Mouse (Mus musculus) midbrain, embryonic 13.5 days (tissue): ENCODE measurements around the gene Rhbdd3. TPM values are rescaled to one million over a fixed set of nuclear protein-coding genes. Genes with fewer than 3 reads are reported as not detected.
"Not testable (repeated sequence)": the region's sequence is repeated elsewhere in the genome, so short reads cannot be mapped to it uniquely, and the experiment has no call there.

Experiments
- ATAC-seq: fragments of 200-750 bp; cut with Nextera tagmentation; 2 replicates; pipeline ENCODE4 v1.8.0; 2017; ENCODE audit warnings: mild to moderate bottlenecking, moderate TSS enrichment, moderate library complexity
- H3K27ac ChIP-seq: fragments of 300-500 bp; sonication (generic); 2 replicates; pipeline ENCODE4 v1.5.1; 2015; ENCODE audit warnings: inconsistent platforms, mild to moderate bottlenecking, moderate library complexity
- H3K27me3 ChIP-seq: fragments of 300-500 bp; sonication (generic); 2 replicates; pipeline ENCODE4 v1.6.1; 2015; ENCODE audit warnings: mild to moderate bottlenecking, inconsistent platforms
- H3K36me3 ChIP-seq: fragments of 300-500 bp; sonication (generic); 2 replicates; pipeline ENCODE4 v1.6.1; 2015; ENCODE audit warnings: mild to moderate bottlenecking, inconsistent platforms
- H3K4me1 ChIP-seq: fragments of 300-500 bp; sonication (generic); replicated peaks from 2 replicates; pipeline ENCODE4 v1.6.1; 2015; ENCODE audit warnings: inconsistent platforms
- H3K4me2 ChIP-seq: fragments of 300-500 bp; sonication (generic); replicated peaks from 2 replicates; pipeline ENCODE4 v1.6.1; 2015; ENCODE audit warnings: moderate library complexity, mild to moderate bottlenecking, inconsistent platforms
- H3K4me3 ChIP-seq: fragments of 300-500 bp; sonication (generic); replicated peaks from 2 replicates; pipeline ENCODE4 v1.5.1; 2015; ENCODE audit warnings: mild to moderate bottlenecking, inconsistent platforms
- H3K9ac ChIP-seq: fragments of 300-500 bp; sonication (generic); replicated peaks from 2 replicates; pipeline ENCODE4 v1.6.1; 2015; ENCODE audit warnings: mild to moderate bottlenecking, inconsistent platforms
- H3K9me3 ChIP-seq: fragments of 300-500 bp; sonication (generic); 2 replicates; pipeline ENCODE4 v1.6.1; 2016; ENCODE audit warnings: mild to moderate bottlenecking, inconsistent platforms
- WGBS: fragments of 180-500 bp; shearing (Covaris S2); methylation state at CpG from one replicate; pipeline ENCODE4 v1.1.7; 2015; 5-methylcytosine and 5-hydroxymethylcytosine counted together
- polyA plus RNA-seq: library from polyadenylated mRNA; unstranded; fragments of >200 nt; fragmentation: Nextera tagmentation; extraction: Ambion mirVana; gene quantifications from 2 replicates; pipeline ENCODE4 v1.2.1, GENCODE M21; 2015

Rhbdd3 gene
- polyA plus RNA-seq, 1 experiment from 2014 or later, result 32.8 TPM

DNA sequence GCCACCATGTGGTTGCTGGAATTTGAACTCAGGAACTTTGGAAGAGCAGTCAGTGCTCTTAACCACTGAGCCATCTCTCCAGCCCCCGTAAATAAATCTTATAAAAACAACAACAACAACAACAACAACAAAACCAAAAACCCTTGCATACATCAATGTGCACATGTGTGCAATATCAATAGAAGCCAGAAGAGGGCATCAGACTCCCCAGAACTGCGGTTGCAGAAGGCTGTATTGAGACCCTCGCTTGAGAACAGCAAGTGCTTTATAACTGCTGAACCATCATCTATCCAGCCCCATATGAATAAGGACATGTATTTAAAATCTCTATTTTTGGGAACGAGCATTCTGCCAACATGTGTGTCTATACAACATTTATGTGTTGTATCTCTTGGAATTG, 23.8 kb upstream of the Rhbdd3 start:
- Histone ChIP-seq H3K36me3 (peaks cover 84% of the 10 kb centered on the region), H3K4me3 (no peak overlapping the region), H3K4me1 (no peaks in the 10 kb centered on the region), H3K27me3 (no peaks in the 10 kb centered on the region), H3K9me3 (no peaks in the 10 kb centered on the region), H3K9ac (no peak overlapping the region), H3K4me2 (no peak overlapping the region), H3K27ac (no peak overlapping the region)
- peak; percentile 24; the same call in 1 of the 2 replicates for ATAC-seq
- WGBS, result 74% methylated on average over 4 of the region's 4 CpGs

DNA sequence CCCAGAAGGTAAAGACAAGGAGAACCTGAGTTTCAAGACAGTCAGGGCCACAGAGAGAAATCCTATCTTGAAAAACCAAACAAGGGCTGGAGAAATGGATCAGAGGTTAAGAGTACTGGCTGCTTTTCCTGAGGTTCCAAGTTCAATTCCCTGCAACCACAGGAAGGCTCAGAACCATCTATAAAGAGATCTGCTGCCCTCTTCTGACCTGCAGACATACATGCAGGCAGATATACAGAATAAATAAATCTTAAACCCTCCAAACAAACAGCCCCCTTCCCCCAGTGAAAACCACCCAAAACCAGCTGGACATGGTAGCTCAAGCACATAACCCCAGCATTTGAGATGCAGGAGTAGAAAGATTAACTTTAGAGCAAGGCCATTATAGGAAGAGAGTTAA, 23.0 kb upstream of the Rhbdd3 start:
- Histone ChIP-seq H3K4me1 (no peaks in the 10 kb centered on the region), H3K4me3 (no peak overlapping the region), H3K9me3 (no peaks in the 10 kb centered on the region), H3K4me2 (no peak overlapping the region), H3K9ac (no peak overlapping the region), H3K27ac (no peak overlapping the region), H3K27me3 (no peaks in the 10 kb centered on the region), H3K36me3 (peaks cover 83% of the 10 kb centered on the region)
- no peak for ATAC-seq

DNA sequence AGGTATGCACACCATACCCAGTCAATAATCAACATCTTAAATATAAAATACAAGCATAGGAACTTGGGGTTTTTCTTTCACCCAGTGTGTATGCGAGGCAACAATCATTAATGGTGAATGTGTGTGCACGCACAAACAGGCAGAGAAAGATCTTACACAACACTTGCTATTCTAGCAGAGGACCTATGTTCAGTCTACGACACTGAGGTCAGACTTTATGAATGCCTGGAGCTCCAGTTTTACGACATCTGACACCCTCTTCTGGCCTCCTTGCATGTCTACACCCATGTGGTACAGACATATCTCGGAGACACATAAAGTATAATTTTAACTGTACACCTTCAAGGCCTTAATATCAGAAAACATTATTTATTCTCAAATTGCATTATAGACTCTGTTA, 21.9 kb upstream of the Rhbdd3 start:
- ATAC-seq, H3K9me3 ChIP-seq, H3K27ac ChIP-seq, H3K4me3 ChIP-seq, H3K4me1 ChIP-seq, H3K9ac ChIP-seq, H3K27me3 ChIP-seq, H3K4me2 ChIP-seq: not testable (repeated sequence)
- 90% methylated on average over 4 of the region's 5 CpGs for WGBS
- H3K36me3 ChIP-seq, result peaks cover 78% of the 10 kb centered on the region

DNA sequence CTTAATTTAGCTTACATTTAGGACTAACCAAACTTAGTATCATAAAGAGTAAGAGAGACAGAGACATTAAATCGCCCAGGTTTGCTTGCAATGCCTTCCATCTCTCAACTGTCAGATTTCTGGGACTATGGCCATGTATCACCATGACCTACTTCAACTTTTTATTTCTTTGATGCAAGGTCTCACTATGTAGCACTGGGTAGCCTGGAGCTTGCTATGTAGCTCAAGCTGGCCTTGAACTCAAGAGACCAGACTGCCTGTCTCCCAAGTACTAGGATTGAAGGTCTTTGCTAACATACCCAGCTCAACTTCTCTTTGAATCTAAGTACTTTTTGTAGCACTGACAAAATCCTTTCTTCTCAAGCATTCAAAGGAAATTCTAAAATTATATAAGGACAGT, 9.6 kb upstream of the Rhbdd3 start:
- WGBS, result 86% methylated on average over 1 of the region's 1 CpGs
- no peak overlapping the region for H3K4me2 ChIP-seq

DNA sequence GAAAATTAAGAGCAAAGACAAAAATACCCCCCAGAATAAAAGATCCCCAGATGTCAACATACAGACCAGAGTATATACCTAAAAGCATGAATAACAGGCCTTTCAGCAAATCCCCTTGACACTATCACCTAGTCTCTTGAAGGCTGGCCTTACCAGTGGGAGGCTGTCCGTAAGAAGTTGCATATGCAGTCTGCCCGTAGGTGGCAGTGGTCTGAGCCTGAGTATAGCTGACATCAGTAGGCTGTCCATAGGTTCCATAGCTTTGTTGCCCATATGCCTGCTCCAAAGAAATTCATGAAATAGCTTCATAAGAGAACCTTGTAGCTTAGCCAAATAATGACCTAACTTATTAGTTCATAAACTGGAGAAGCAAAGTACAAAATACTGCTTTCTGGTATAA, 7.0 kb upstream of the Rhbdd3 start:
- 49% methylated on average over 2 of the region's 2 CpGs for WGBS
- Histone ChIP-seq H3K9me3 (no peaks in the 10 kb centered on the region), H3K27me3 (no peaks in the 10 kb centered on the region), H3K36me3 (peaks cover 54% of the 10 kb centered on the region), H3K4me1 (peaks cover 15% of the 10 kb centered on the region), H3K27ac (no peak overlapping the region), H3K4me3 (no peak overlapping the region), H3K4me2 (no peak overlapping the region), H3K9ac (no peak overlapping the region)
- no peak for ATAC-seq

More for the DNA sequence above, 9.6 kb upstream of the Rhbdd3 start:
- Histone ChIP-seq H3K4me3 (no peak overlapping the region), H3K4me1 (peaks cover 3% of the 10 kb centered on the region; the same call in 1 of the 2 replicates), H3K9me3 (no peaks in the 10 kb centered on the region), H3K36me3 (peaks cover 80% of the 10 kb centered on the region), H3K9ac (no peak overlapping the region), H3K27me3 (no peaks in the 10 kb centered on the region), H3K27ac (no peak overlapping the region)
- ATAC-seq, result no peak

DNA sequence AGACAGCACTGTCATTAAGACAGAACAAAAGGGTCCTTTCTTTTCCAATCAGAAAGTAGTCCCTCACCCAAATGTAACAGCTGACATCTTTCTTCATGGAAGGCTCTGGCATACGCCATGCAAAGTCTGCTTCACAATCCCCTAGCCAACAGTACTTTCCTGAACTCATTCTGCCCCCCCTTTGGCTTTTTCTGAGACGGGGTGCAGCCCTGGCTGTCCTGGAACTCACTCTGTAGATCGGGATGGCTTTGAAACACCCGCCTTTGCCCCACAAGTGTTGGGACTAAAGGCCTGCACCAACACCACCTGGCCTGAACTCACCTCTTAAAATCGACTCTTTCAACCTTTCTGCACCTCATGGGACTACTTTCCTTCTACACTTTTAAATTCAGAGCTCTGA, 2.8 kb upstream of the Rhbdd3 start:
- H3K9me3 ChIP-seq, result no peaks in the 10 kb centered on the region
- H3K4me1 ChIP-seq, result peaks cover 35% of the 10 kb centered on the region
- no peak overlapping the region for H3K27ac ChIP-seq
- H3K27me3 ChIP-seq, result no peaks in the 10 kb centered on the region
- H3K36me3 ChIP-seq, result peaks cover 17% of the 10 kb centered on the region
- H3K4me3 ChIP-seq, result no peak overlapping the region
- 82% methylated on average over 5 of the region's 5 CpGs for WGBS
- H3K9ac ChIP-seq, result no peak overlapping the region
- ATAC-seq, result no peak
- peak overlapping the region; percentile 95 for H3K4me2 ChIP-seq

DNA sequence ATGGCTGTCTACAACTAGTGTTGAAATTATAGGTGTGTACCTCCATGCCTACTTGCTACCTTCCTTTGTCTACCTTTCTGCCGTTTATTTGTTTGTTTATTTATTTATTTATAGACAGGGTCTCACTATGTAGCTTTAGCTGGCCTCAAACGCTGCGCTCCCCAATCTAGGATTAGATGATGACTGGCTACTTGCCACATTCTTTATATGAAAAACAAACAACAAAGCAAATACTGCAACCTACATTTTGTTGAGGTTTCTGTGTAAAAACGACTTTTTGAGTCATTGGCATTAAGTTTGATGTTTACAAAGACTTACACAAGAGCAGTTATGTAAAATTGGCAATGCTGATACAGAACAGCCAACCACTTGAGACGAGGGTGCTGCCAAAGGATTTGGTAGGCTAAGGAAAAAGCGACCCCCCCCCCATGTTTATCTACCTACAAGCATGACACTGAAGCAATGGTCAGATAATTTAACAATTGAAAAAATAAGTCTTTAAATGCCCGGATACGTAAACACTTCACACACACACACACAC, 2.2 kb upstream of the Rhbdd3 start:
- no peak for ATAC-seq
- Histone ChIP-seq H3K9me3 (no peaks in the 10 kb centered on the region), H3K36me3 (peaks cover 11% of the 10 kb centered on the region), H3K27me3 (no peaks in the 10 kb centered on the region), H3K27ac (no peak overlapping the region), H3K4me1 (peaks cover 41% of the 10 kb centered on the region), H3K9ac (no peak overlapping the region), H3K4me3 (peak overlapping the region; percentile 99), H3K4me2 (peak overlapping the region; percentile 95)
- 74% methylated on average over 8 of the region's 8 CpGs for WGBS

DNA sequence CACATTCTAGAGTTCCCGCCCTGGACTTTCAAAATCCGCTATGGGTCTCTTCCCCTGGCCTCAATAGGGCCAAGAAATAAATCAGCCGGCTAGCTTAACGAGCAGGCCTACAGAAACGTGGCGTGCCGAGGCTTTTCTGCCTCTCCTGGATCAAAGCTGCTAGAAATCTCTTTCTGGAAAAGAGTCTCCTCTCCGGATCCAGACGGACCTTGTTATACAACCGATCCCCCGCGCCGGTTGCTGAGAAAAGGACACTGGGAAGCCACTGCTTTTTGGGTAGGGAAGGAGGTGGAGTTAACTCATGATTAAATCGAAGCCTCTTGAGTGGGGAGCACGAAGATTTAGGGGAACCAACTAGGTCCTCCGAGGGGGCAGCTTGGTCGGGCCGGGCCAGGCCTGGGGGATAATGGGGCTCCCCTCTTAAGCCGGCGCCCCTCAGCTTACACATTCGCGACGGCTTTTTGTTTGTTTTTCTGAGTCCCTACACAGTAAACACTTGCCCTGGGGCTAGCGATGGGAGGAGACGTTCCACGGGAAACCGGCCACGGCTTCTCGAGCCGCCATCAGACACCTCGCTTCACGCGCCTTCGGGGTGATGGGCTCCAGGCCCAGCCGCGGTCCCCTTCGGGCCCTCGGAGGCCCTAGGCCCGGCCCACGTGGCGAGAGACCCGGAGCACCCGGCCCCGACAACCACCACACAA, 541 bp upstream of the Rhbdd3 start:
- Histone ChIP-seq H3K4me1 (peaks cover 42% of the 10 kb centered on the region), H3K36me3 (peaks cover 1% of the 10 kb centered on the region; the same call in 1 of the 2 replicates), H3K9me3 (no peaks in the 10 kb centered on the region), H3K9ac (peak overlapping the region; percentile 99), H3K4me2 (peak overlapping the region; percentile 95), H3K27me3 (no peaks in the 10 kb centered on the region), H3K4me3 (peak overlapping the region; percentile 99), H3K27ac (peak overlapping the region; percentile 92)
- ATAC-seq, result peak; percentile 53
- under 1% methylated on average over 44 of the region's 44 CpGs for WGBS

DNA sequence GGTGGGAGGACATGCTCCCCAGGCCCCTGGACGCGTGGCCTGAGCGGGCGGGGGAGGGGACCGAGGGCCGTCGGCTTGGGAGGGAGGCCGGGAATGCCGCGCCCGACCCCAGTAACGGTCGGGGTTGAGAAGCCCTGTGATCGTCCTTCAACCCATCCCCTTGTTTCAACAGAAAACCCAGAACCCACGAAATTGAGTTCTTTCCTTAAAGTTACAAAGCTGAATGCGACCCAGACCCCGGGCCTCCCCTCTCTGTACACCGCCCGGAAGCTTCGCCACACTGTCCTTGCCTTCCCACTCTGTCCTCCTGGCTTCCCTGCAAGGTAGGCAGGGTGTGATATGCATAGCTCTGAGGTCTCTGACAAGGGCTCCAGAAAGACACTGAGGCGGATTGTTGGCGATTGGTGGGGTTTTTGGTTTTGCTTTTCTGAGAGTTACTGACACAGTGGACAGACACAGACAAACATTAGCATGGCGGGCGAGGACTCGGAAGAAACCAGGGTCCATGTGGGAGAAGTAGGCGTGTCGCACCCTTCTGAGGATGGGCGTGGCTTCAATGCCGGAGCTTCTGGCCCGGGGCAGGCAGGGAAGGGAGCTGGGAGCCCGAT, 954 bp downstream of the Rhbdd3 start:
- Histone ChIP-seq H3K27me3 (no peaks in the 10 kb centered on the region), H3K36me3 (peaks cover 15% of the 10 kb centered on the region; the same call in 1 of the 2 replicates), H3K4me1 (peaks cover 38% of the 10 kb centered on the region), H3K27ac (peak overlapping the region; percentile 92), H3K4me2 (peak overlapping the region; percentile 76), H3K9ac (peak overlapping the region; percentile 99), H3K9me3 (no peaks in the 10 kb centered on the region), H3K4me3 (peak overlapping the region; percentile 99)
- 0% methylated on average over 31 of the region's 31 CpGs for WGBS
- peak; percentile 84 for ATAC-seq

DNA sequence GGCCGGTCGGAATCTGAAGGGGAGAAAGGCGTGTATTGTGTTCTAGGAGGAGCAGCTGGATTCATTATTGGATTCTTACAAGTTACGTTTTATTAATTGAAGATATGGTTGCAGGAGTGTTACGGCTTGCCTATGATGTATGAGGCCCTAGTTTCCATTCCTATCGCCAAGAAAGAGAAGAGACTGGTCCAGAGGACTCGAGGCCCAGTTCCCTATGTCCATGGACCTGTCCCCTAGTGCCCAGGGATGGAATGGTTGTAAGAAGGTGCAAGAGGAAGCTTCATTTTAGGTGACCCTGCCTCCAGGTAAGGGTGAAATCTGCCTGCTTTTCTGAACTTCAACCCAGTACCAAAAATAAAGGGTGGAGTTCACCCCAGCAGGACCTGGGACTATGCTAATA, 1.6 kb downstream of the Rhbdd3 start:
- Histone ChIP-seq H3K9ac (peak overlapping the region; percentile 99), H3K9me3 (no peaks in the 10 kb centered on the region), H3K4me1 (peaks cover 38% of the 10 kb centered on the region), H3K36me3 (peaks cover 20% of the 10 kb centered on the region), H3K27ac (peak overlapping the region; percentile 92), H3K27me3 (no peaks in the 10 kb centered on the region), H3K4me2 (peak overlapping the region; percentile 76), H3K4me3 (peak overlapping the region; percentile 99)
- ATAC-seq, result no peak
- WGBS, result under 1% methylated on average over 7 of the region's 7 CpGs

DNA sequence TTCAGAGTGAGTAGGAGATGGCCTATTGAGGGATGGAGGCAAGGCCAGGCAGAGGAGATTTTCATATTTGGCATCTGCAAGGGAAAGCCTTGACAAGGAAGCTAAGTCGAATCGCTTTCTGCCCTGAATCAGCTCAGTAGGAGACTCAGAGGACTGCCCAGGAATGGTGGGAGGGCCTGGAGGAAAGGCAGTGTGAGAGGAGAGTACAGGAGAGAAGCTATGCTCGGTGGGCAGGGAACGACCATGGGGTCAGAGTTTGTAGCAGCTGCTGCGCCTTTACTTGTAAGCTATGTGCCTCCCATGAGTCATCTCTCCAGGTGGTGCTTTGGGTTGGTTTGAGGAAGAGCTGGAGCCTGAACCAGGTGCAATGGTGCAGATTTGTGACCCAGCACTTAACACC, 2.1 kb downstream of the Rhbdd3 start:
- peak overlapping the region; percentile 99 for H3K4me3 ChIP-seq
- H3K27ac ChIP-seq, result peak overlapping the region; percentile 92; the same call in 1 of the 2 replicates
- WGBS, result 49% methylated on average over 5 of the region's 5 CpGs
- H3K9ac ChIP-seq, result peak overlapping the region; percentile 99
- H3K9me3 ChIP-seq, result no peaks in the 10 kb centered on the region
- no peak for ATAC-seq
- H3K27me3 ChIP-seq, result no peaks in the 10 kb centered on the region
- H3K36me3 ChIP-seq, result peaks cover 25% of the 10 kb centered on the region
- peaks cover 36% of the 10 kb centered on the region for H3K4me1 ChIP-seq
- peak overlapping the region; percentile 76 for H3K4me2 ChIP-seq

DNA sequence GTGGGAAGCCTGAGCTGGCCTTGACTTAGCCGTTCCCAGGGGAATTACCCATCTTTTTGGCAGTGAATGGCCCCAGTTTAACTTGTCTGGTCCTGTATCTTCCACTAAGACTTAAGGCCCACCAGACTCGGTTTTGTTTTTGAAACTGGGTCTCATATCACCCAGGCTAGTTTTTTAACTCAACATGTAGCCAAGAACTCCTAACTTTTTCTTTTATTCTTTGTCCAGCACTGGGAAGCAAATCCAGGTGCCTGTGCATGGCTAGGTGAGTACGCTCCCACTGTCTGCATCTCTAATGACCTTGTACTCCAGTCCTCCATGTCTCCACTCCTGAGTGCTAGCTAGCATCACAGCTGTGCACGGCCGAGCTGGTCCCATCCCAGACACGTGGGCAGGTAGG, 2.9 kb downstream of the Rhbdd3 start:
- Histone ChIP-seq H3K4me3 (no peak overlapping the region), H3K9me3 (no peaks in the 10 kb centered on the region), H3K36me3 (peaks cover 25% of the 10 kb centered on the region), H3K27ac (no peak overlapping the region), H3K9ac (no peak overlapping the region), H3K27me3 (no peaks in the 10 kb centered on the region), H3K4me1 (peaks cover 28% of the 10 kb centered on the region), H3K4me2 (no peak overlapping the region)
- 90% methylated on average over 6 of the region's 6 CpGs for WGBS
- ATAC-seq, result no peak
